Mouse (Mus musculus) cortical plate, adult 2 months (tissue): ENCODE data around the gene Snap25.
A peak's percentile ranks its signal among the peaks of the same experiment; 100 is the strongest.

Experiments
- CTCF ChIP-seq: fragments of 200-500 bp; IDR thresholded peaks from 2 replicates; pipeline ENCODE4 v1.5.1; 2011; ENCODE audit warnings: mild to moderate bottlenecking, control low read depth, low read length; ENCODE audit not compliant: insufficient read depth; ENCODE audit errors: extremely low read depth
- POLR2A ChIP-seq: fragments of 200-500 bp; IDR thresholded peaks from 2 replicates; pipeline ENCODE4 v1.6.1; 2011; ENCODE audit warnings: mild to moderate bottlenecking, low read length, control low read depth; ENCODE audit not compliant: insufficient read depth; ENCODE audit errors: extremely low read depth

DNA sequence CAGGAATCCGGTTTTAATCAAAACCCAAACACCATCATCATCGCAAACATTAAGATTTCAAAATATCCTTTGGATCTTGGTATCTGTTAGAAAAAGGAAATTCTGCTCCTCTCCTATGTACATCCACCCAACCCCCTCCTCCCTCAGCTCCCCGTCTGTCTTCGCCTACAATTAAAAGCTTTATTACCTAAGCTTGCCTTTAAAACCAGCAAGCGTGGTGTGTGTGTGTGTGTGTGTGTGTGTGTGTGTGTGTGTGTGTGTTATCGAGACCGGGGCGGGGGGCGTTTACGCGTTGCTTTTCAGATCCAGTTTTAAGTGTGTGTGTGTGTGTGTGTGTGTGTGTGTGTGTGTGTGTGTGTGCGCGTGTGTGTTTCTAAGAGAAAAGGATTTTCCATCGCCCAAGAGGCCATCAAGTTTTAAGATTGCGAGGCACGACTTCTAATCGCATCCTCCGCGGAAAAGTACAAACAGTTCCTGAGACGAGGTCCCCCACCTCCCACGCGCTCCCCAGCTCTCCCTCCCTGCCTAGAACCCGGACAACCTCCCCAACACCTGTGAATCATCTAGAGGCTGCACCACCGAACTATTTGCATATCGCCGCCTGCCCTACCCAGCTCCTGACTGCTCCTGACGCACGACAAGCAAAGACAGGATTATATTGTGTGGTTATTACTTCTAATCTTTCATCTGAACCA lies 1.4 kb upstream of the Snap25 start:
- TF ChIP-seq CTCF, result no peak
- TF ChIP-seq POLR2A, result 0 out of 2 replicates have a peak, but pooled peaks have one; percentile 32
